Mouse (Mus musculus): Measurements from ENCODE around the gene Slc30a7.
A peak's percentile ranks its signal among the peaks of the same experiment; 100 is the strongest.
"Not testable (repeated sequence)": the region's sequence is repeated elsewhere in the genome, so short reads cannot be mapped to it uniquely, and the experiment has no call there.

The Slc30a7 gene

GRCm38 (mm10) chr3:115941464-115941863 lies 65.7 kb downstream of the Slc30a7 start:
- no peak for DNase-seq

GRCm38 (mm10) chr3:115940510-115940909 lies 66.7 kb downstream of the Slc30a7 start:
- no peak for DNase-seq

- DNase-seq, result no peak
Observed at GRCm38 (mm10) chr3:115937807-115938206, 69.4 kb downstream of the Slc30a7 start.

DNA sequence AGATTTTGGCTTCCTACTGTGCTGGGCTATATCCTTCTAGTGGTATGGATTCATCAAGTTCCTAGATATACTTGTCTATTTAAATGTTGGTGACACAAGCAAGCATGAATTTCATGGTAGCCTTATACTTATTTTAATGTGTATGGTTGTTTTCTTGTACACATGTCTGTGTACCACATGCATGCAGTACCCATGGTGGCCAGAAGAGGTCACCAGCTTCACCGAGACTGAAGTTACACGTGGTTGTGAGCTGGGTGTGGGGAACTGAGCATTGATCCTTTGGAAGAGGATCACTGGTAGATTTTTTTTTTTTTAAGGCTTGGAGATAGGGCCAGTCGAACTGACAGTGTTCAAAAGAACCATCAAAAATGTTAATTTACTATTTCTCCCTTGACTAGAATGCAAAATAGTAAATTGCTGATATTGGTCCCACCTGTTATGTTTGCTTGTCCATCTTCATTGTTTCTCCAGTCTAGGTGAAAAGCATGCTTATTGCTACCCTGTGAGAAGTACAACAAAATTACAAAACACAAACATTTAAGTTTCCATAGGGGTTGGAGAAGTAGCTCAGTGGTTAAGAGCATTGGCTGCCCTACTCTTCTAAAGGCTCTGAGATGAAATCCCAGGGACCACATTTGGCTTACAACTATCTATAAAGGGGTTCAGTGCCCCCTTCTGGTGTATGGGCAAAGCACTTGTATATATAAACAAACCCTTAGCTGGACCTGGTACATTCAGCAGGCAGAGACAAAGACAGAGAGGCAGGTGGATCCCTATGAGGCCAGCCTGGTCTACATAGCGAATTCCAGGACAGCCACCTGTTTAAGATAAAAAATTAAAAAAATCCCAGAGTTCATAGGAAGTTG lies 70.2 kb downstream of the Slc30a7 start:
- peak; percentile 45 for DNase-seq

GRCm38 (mm10) chr3:115933293-115934186 lies 73.7 kb downstream of the Slc30a7 start:
- DNase-seq, result peak; percentile 18

- DNase-seq, result no peak
Observed at GRCm38 (mm10) chr3:115931701-115932100, 75.5 kb downstream of the Slc30a7 start.

DNA sequence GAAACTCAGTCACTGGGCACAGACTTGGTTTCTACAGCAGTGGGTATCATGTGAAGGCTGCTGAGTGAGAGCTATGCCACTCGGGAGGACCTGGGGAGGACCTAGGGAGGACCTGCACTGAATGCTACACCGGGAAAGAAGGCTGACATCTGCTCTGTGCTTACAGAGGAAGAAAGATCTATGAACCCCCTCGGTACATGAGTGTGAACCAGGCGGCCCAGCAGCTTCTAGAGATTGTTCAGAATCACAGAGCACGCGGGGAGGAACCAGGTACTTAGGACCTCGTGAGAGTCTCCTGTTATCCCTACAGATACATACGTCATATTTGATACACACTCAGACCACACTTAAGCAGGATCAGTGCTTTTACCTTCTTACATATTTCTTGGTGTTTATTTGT lies 80.7 kb downstream of the Slc30a7 start:
- no peak for DNase-seq

GRCm38 (mm10) chr3:115924401-115925190 lies 82.6 kb downstream of the Slc30a7 start:
- DNase-seq, result no peak

GRCm38 (mm10) chr3:115907406-115907805 lies 99.8 kb downstream of the Slc30a7 start:
- not testable (repeated sequence) for DNase-seq

- DNase-seq, result no peak
Observed at GRCm38 (mm10) chr3:115905567-115905966, 101.6 kb downstream of the Slc30a7 start.

GRCm38 (mm10) chr3:115905067-115905466 lies 102.1 kb downstream of the Slc30a7 start:
- no peak for DNase-seq

- no peak for DNase-seq
Observed at GRCm38 (mm10) chr3:115902301-115902956, 104.8 kb downstream of the Slc30a7 start.

GRCm38 (mm10) chr3:115898354-115898948 lies 108.8 kb downstream of the Slc30a7 start:
- DNase-seq, result no peak

DNA sequence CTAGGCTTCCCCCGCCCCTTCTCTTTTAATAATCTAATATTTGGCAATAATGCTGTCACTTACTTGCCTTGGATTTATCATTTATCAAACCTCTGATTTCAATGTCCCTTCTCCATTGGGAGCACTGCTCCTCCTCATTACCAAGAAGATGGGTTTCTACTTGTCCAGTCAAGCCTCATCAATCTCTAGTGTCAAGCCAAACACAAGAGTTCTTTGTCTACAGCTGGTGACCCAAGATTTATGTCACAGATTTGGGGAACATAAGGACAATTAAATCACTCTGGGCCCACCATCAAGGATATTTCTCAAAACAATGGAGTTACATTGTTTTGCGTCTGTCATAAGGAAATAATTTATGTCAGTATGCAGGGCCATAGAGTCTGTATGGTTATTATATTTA lies 114.0 kb downstream of the Slc30a7 start:
- DNase-seq, result no peak

DNA sequence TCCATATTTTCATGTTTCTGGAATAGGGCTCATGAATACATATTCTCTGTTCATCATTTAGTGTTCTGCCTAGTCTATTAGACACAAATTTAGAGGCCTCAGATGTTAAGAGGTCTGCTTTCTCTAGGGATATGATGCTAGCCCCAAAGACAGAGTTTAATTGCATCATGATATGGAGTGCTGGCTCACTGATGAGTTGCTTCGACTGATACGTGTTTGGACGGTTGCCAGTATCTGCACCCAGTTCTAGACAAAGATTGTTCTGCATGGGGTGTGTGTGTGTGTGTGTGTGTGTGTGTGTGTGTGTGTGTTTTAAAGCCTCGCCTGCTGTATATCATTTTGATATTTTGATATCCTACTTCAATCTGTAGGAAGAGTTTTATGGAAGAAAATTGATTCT lies 114.9 kb downstream of the Slc30a7 start:
- no peak for DNase-seq
